Mouse (Mus musculus) c-Kit-positive CD71-positive TER-119-positive erythroid progenitor cells, embryonic 14.5 days (primary cell): Measurements from ENCODE around the gene Card10.

Experiments
- DNase-seq: peaks from one replicate; pipeline ENCODE4 v3.0.0-alpha.2; 2013; ENCODE audit warnings: low spot score

Gene Card10

GRCm38 (mm10) chr15:78772856-78773255, 30.0 kb downstream of the Card10 start:
- DNase-seq: no peak

DNA sequence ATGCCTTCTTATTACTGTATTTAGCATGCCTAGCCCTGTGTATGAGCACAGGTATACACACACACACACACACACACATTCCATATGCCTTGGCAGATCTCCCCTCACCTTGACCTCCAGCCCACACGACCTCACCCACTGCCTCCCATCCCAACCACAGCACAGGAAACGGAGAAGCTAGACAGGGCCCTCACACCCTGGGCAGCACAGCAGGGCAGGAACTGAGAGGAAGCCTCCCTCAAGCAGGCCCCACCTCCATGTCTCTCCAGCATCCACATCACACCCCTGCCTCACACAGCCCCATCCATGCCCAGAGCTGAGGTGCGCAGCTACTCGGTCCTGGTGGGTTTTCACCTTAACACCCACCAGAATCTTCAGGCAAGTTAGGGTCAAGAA, 30.5 kb downstream of the Card10 start:
- DNase-seq: no peak

DNA sequence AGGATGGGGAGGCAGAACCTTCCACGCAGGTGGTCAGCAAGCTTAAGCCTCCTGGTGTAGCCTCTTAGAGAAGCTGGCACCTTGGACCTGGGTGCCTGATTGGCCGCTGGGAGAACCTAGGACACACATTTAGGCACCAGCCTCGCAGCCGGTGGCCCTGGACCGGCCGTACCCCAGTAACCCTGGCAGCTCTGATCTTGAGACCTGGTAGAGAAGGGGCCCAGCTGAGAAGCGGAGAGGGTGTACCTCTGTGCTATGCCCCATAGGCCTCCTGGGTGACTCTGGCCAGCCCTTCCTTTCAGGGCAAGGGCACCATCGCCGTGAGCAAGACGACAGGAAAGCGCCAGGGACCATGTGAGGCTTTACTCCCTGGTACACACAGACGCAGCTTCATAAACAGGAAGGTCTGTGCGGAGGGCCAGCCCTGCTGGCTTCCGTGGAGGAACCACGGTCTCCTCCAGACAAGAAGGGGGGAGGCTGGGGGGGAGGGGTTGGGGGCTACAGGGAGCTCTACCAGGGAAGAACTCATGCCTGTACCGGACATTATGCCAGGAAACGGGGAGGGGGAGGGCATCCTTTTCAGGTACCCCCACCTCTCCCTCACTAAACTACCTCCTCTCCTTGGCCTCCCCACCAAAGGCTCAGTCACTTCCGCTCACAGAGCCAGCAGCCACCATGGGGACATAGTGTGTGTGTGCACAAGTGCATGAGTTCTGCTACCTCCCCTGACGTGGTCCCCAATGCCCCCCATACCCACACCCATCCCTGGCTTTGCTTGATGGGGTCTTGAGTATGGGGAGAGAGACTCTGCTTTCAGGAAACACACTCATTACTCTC, 31.1 kb downstream of the Card10 start:
- no peak for DNase-seq

DNA sequence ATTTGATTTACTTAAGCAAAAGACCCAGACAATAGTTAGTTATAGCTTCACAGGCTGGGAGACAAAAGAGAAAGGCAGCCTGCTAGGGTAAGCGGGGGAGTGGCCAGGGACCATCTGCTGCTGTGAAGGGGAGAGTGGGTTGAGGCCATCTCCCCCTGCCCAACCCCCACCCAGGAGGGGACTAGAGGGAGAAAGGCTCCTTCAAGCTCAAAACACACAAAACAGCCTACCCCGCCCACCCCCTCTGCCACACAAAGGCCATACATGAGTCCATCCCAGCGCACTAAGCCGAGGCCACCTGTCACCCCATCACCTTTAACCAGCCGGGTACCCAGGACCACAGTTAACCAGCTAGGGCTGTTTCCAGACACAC, 31.9 kb downstream of the Card10 start:
- no peak for DNase-seq

DNA sequence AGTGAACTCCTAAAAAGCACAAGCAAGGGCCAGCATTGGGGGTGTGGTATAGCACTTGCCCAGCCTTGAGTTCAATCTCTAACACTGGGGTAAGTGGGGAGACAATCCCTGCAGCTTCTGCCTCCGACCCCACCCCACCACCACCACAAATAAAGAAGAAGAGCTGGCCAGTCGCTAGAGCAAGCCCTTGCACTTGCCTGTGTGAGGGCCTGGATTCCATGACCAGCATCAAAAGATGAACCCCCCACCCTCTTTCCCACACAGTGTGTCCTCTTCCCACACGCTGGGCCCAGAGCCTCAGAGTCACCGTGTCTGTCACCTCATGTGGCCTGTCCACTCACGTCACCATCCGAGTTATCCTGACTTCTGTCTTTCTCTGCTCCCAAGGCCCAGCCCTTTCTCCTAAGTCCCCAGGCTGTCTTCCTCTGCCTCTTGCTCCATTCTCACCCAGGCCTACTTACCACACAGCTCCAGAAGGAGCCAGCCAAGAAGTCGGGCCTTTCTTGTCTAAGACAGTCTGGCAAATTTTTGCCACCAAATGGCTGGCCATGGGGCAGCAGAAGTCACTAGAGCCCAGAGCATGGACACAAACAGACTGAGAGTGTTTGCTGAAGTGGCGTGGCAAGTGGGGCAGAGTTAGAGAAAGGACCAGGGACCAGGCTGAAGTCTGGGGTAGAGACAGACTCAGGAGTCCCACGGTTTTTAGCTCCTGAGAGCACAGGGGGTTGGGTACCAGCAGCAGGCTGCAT, 32.4 kb downstream of the Card10 start:
- no peak for DNase-seq

DNA sequence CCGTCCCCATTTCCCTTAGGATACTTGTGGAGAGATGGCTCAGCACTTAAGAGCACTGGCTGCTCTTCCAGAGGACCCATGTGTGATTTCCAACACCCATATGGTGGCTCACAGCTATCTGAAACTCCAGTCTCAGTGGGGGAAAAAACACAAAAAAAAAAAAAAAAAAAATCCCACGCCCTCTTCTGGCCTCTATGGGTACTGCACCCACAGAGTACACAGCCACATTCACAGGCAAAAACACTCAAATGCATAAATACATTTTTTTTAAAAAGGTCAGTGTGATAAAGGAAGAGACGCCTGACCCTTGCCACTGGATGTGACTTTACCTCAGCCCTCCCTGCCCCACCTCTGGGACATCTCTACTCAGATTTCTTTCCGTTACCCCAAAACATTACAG, 33.8 kb downstream of the Card10 start:
- DNase-seq: no peak

GRCm38 (mm10) chr15:78763704-78764103, 39.1 kb downstream of the Card10 start:
- DNase-seq: no peak

DNA sequence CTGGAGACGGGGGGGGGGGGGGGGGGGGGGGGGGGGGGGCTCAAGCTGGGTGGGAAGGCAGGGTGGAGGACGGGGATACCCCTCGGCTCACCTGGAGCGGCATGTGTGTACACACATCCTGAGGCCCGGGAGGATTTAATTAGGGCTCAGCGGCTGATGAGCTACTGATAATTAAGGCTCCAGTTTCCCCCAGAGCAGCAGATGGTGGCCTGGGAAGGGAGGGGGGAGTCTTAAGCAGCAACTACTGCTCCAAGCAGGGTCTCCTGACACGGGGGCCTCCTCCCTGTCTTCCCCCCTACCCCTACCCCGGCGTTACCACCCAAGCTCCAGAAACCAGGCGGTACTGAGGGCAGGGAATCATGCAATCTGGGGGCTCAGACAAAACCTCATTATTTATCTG, 39.6 kb downstream of the Card10 start:
- DNase-seq: no peak

DNA sequence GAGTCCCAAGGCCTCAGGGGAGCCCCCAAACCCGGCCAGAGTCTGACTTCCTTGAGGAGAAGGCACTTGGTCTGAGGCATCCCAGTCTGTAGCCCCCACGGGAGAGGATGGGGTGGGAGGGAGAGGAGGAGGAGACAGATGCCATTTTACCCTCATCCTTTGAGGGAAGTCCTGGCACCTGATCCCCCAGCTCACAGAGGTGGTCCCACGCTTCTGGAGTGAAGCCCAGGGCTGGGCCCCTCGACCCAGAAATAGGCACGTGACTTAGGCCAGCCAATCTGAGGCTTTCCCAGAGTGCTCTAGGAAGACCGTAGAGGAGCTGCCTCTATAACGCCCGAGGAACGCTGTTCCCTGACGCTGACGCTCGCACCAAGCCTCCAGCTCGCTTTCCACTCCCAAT, 41.7 kb downstream of the Card10 start:
- DNase-seq: no peak

DNA sequence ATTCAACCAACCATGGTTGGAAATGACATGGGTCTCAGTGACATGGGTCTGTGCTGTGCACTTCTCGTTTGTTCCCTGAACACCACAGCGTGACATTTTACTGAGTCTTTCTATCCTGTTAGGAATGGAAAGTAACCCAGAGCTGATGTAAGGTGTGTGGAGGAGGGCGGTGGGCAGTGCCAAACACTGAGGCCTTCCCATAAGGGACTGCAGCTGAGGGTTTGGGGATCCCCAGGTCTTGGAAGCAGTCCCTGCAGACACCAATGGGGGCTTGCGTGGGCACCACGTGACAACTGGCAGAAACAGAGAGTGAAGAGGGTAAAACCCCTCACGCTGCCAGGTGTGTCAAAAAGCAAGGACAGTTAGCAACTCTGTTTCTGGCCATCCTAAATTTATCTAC, 44.7 kb downstream of the Card10 start:
- DNase-seq: no peak

DNA sequence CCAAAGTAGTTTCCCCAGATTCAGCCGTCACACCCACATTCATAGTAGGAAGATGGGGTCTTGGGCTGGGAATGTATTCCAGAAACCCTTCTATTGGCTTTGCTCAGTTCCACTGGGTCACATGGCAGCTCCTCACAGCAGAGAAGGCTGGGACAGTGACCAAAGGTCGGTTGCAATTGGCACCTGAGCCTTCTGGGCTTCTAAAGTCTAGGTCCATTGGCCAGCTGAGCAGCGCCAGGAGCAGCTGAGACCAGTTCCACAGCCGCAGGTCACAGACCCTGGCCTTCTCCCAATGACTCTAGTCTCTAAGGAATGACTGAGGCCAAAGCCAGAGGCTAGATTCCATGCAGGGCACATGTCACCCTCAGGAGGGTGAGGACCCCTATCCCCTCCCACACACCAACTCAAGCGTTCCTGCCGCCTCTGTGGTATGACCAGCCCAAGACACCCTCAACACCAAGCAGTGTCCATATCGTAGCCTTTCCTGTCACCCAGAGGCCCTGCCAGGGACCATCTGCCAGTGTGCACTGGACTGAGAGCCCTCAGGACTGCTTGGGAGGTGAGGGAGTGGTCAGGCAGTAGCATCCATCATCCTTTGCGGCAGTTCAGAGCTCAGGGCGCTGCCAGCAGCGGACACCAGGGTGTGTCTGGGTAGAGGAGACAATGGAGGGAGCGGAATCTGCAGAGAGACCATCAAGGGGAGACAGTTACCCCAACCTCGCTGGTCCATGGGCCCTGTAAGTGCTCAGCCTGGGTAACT, 46.7 kb downstream of the Card10 start:
- no peak for DNase-seq

- DNase-seq: no peak
Observed at GRCm38 (mm10) chr15:78755226-78755625, 47.6 kb downstream of the Card10 start.

GRCm38 (mm10) chr15:78754144-78754543, 48.7 kb downstream of the Card10 start:
- no peak for DNase-seq

DNA sequence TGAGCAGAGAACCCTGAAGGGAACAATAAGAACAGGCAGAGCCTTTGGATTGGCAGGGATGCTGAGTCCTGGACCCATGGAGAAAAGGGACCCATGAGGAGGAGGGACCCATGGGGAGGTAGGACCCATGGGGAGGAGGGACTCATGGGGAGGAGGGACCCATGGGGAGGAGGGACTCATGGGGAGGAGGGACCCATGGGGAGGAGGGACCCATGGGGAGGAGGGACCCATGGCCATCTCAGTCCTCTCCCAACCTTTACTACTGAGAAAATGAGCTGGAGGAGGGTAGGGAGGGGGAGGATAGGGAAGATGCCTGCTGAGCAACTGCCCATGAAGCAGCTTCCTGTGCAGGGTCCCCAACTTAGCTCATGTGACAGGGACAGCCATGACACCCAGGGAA, 49.9 kb downstream of the Card10 start:
- peak; percentile 33 for DNase-seq

- DNase-seq: no peak
Observed at GRCm38 (mm10) chr15:78750608-78751350, 52.1 kb downstream of the Card10 start.

- no peak for DNase-seq
Observed at GRCm38 (mm10) chr15:78749855-78750254, 53.0 kb downstream of the Card10 start.

GRCm38 (mm10) chr15:78744206-78744605, 58.6 kb downstream of the Card10 start:
- DNase-seq: peak; percentile 29

DNA sequence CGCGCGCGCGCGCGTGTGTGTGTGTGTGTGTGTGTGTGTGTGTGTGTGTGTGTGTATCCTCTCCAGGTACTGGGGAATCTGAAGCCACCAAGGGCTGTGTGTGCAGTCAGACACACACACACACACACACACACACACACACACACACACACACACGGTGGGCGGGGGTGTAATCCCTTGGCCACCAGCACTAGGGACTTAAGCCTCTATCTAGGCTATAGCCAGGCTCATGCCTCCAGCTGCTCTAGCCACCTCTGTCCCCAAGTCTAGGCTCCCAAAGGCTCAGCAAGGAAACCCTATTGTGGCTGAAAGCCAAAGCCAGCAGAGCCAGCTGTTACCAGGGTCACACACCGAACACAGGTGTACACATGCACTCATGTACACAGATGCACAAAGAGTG, 60.0 kb downstream of the Card10 start:
- DNase-seq: no peak

DNA sequence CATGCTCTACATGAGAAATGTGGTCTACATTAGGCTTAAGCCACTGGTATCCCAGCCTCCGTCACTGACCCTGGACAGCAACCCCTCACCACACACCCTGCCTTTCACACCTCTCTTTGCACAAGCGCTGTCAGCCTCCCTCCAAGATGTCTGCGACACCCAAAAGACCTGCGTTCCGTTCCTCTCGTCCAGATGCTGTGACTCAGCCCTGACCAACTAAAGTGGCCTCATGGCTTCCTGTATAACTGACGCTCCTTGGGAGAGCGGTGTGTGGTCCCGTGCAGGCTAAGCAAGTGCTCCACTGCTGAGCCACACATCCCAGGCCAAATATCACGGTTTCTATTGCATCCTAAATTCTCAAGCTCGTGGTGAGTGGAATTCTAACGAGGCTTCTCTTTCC, 62.2 kb downstream of the Card10 start:
- no peak for DNase-seq

DNA sequence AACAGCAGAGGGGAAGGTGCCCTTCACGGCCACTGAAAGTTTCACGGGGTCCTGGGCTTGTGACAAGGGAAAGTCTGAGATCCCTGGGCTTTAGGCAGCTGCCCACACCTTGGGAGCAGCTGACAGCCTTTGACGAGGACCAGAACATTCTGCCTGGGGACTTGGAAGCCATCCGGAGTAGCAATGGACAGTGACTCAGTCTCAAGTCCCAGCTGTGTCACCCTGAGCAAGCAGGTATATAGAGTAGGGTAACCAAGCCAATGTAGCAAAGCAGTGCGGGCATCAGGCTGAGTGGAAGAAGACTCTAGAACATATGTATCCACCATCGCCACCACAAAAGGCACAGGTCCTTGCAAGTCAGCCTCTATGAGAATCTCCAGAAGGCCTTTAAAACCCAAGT, 65.7 kb downstream of the Card10 start:
- DNase-seq: no peak

DNA sequence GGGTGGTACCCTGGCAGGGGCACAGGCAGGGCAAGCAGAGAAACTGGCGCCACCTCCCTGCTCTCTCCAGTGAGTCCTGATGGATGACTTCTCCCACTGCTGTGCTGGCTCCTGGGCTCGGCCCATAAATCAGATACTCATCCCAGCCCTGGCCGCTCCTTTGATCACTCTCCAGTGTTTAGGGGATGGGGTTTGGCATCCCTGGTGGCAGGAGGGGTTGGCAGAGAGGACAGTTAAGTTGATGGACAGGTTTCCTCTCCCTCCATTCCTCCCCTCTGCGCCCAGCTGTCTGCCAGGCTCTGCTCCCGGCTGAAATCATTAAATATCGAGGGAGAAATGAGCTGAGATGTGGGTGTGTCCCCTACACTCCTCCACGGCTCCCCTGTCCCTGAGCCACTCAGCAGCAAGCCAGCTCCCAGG, 66.2 kb downstream of the Card10 start:
- no peak for DNase-seq

DNA sequence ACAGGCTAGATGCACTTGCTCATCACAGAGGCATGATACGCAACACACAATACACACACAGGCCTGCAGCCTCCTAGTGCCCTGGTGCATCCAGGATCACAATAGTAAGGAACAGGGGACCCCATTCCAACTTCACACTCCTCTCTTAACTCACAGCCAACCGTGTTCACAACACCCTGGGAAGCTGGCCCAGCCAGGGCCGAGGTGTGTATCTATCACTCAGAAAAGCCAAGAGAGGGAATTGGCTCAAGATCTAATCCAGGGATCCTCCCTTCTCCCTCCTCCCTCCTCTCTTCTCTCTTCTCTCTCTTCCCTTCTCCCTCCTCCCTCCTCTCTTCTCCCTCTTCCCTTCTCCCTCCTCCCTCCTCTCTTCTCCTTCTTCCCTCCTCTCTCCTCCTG, 66.7 kb downstream of the Card10 start:
- DNase-seq: no peak
